Mouse (Mus musculus): ENCODE results near the gene Pygl.
A peak's percentile ranks its signal among the peaks of the same experiment; 100 is the strongest.
"Not testable (repeated sequence)": the region's sequence is repeated elsewhere in the genome, so short reads cannot be mapped to it uniquely, and the experiment has no call there.

Gene Pygl

DNA sequence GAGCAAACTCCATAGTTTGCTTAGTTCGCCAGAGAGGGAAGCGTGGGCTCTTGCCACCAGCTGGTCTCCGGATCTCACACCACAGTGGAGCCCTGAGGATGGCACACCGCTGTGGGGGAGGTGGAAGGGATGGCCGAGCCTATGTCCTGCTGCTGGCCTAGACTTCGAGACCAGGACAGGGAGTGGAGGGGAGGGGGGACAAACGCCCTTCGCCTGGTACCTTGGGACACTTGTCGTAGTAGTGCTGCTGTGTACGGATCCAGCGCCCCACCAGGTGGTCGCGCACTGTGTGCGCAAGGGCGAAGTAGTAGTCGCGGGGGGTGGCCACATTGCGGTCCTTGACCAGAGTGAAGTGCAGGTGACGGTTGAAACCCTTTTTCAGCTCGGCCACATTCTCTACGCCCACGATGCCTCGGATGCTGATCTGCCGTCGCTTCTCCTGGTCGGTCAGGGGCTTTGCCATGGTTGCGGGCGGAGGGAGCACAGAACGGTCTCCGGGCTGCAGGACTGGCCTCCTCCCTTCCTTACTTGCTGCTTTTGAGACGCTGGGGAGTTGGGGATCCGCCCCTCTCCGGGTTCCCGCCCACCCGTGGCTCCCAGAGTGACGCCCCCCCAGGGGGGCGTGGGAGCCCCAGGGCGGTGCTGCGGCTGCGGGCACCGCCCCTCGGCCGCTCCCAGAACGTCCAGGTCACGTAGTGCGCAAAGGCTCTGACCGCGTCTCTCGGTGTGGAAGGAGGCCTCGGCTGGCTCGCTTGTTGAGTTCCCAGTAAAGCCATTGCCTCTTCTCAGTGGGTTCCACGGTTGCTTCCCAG lies 4.0 kb downstream of the Pygl start:
- peak; percentile 46 to 47 for DNase-seq (ENCODE audit: low spot score in 2 of 2)

DNA sequence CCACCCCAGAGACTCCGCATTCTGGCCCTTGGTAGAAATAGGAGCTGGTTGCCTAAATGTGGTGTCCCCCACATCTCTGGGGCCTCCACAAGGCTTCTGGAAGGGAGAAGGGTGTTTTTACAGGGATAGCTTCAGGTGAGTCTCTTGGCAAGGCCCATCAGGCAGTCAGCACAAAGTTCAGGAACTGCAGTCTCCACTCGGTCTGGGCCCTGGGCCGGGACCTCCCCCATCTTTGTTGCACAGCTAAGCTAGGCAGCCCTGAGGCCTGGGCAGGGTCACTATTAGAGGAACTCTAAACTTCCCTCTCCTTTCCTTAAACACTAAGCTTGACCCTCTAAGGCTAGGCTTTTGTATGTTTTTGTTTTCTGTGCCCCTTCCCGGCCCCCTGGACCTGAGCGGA lies 4.6 kb downstream of the Pygl start:
- no peak for DNase-seq (ENCODE audit: low spot score in 2 of 2)

DNA sequence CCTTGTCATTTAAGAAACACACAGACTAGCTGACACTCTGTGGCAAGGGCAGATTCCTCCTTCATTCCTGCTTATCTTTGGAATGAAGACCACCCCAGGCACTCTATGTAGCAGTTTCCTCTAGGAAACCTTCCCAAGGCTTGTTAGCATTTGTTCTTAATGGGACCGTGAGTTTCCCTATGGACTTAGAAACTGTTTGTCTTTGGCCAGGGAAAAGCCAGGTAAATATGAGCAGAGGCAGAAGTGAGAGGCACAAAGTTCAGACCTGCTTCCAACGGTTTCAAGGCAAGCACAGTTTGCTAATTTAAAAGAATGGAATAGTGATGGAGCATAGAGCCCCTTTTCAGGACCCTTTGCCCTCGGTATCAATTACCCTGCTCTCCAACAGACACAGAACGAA lies 8.0 kb downstream of the Pygl start:
- DNase-seq (ENCODE audit: low spot score in 2 of 2) = no peak

DNA sequence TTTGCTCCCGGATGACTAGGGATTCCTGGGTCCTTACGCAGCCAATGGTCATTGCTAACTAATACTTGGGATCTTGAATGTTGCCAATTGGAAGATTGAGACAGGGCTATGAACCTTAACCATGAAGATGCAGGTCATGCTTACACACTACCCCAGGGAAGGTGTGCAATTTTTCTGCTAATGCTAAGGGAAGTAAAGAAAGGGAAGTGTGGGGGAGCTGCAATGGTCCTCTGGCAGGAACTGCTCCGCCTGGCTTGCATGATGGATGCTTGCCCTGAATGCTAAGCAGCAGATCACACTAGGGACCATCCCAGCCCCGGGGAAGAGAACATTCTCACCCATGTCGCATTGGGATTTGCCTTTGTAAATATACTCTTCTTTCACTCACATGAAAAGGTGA lies 9.9 kb downstream of the Pygl start:
- DNase-seq (ENCODE audit: low spot score in 2 of 2) = no peak

DNA sequence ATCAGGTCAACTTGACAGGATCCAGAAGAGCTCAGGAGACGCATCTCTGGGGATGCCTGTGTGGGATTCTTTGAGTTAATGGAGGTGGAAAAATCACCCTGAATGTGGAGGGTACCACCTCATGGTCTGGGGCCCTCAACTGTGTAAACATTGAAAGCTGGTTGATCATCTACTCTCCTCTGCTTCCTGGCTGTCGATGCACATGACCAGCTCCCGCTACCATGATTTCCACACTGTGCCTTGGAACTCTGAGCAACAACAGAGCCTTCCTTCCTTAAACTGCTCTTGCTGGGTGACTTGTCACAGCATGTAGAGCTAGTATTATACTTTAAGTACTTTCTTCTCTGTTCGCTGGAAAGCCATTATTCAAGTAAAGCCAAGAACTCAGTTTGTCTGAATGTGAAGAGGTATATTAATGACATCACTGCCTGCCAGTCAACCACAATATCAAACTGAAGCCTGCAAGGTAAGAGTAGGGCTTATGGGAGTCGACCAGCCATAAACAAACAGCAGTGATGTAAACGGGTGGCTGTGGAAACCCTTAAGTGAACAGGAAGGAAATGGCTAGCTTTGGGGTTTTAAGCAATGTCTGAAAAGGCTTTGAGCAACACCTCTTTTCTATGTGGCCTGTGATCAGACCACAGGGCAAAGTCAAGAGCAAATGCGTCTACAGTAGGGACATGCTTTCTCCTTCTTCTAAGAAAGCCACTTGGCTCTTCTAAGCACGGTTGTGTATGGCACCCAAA lies 12.3 kb downstream of the Pygl start:
- DNase-seq (ENCODE audit: low spot score in 2 of 2) = no peak

DNA sequence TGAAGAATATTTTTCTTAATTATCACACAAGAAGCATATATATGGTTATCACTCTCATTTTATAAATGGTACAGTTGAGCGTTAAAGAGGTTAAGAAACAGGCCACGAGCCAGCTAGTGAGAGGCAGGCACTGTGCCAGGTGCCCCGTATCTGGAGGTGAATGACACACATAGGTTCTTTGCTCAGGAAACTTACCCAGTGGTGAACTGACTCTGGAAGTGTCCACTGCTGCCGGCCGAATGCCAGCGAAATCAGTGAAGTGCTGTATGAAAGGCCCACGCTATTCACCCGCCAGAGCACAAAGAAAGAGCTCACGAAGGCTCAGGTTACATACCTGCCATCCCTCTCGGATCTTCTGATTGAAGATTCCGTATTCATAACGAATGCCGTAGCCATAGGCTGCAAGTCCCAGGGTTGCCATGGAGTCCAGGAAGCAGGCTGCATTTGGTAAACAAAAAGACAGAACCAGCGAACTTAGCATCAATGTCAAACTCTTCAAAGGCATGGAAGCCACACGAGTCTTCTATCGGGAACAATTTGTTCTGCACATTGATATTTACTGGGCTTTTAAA lies 15.0 kb downstream of the Pygl start:
- DNase-seq (ENCODE audit: low spot score in 2 of 2) = no peak

DNA sequence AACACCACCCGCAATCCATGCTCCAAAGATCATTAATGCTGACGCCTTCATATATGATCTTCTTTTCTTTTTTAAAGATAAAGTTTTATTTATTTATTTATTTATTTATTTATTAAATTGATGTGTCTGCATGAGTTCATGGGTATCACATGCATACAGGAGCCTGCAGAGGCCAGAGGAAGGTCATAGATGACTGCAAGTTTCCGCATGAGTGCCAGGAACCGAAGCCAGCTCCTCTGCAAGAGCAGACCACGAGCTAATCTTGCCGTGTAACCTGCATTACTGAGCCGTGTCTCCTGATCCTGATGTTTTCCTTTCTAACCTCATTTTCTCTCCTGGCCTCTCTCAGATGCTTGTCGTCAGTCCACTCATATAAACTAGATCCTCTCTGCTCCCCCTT lies 17.0 kb downstream of the Pygl start:
- DNase-seq (ENCODE audit: low spot score in 2 of 2) = no peak

DNA sequence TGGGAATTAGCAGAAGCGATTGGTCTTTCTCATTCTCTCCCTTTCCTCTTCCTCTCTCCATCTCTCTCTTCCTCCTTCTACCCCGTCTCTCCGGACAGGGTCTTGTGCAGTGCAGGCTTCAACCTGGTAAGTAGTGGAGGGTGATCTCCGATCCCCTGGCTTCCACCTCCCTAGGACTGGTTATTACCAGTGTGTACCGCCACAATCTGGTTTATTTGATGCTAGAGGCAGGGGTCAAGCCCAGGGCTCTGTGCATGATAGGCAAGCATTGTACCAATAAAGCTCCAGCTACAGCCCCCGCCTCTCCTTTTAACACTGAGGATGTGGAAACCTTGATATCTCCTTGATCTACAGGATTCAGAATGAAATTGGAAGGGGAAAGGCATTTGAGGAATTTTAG lies 17.7 kb downstream of the Pygl start:
- DNase-seq (ENCODE audit: low spot score in 2 of 2) = no peak

DNA sequence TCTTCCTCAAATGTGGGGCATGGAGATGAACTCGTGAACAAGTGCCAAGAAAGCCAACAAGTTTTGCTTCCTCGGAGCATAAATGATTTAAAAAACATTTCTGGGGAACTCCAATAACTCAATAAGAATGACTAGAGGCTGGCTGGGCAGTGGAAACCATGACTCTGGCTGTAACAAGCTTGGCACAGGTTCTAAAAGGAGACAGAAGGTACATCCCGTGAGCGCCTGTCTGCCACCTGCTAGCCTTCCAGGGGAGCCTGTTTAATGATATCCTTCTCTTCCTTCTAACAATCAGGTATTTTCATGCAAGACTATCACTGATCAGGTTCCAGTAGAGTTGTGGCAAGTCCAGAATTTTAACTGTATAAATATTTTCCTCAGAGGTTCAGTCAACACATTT lies 18.8 kb downstream of the Pygl start:
- no peak for DNase-seq (ENCODE audit: low spot score in 2 of 2)

DNA sequence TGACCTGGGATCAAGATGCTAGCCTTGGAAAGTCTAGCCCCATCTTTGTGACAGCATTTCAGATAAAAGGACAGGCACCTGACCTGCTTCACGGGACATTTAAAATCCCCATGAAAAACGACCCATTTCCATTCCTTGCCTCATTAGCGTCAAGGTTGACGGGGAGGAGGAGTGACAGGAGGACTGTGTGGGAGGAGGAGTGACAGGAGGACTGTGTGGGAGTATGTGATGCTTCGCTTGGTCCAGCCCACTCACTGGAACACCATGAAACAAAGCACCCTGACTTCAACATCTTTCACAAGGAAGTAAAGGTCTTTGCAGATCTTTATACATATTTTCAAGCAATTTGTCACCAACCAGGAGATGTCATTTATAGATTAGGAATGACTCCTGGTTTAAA lies 23.1 kb downstream of the Pygl start:
- DNase-seq (ENCODE audit: low spot score in 2 of 2) = no peak

DNA sequence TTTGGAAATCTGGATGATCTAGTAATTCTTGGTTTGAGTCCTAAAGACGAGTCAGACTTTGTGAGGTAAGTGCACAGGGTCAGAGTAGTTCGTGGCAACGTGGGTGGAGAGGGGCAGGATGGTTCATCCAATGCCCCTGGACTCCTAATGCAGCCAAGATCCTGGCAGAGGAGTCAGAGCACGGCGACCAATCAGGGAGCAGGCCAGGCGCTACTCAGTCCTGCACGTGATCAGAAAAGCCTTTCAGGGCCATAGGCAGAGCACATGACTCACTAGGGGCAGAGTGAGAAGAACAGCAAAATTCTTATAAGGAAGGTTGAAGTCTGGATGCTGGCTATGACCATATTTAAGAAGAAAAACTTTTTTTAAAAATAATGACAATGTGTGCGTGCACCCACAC lies 26.9 kb downstream of the Pygl start:
- no peak for DNase-seq (ENCODE audit: low spot score in 2 of 2)

DNA sequence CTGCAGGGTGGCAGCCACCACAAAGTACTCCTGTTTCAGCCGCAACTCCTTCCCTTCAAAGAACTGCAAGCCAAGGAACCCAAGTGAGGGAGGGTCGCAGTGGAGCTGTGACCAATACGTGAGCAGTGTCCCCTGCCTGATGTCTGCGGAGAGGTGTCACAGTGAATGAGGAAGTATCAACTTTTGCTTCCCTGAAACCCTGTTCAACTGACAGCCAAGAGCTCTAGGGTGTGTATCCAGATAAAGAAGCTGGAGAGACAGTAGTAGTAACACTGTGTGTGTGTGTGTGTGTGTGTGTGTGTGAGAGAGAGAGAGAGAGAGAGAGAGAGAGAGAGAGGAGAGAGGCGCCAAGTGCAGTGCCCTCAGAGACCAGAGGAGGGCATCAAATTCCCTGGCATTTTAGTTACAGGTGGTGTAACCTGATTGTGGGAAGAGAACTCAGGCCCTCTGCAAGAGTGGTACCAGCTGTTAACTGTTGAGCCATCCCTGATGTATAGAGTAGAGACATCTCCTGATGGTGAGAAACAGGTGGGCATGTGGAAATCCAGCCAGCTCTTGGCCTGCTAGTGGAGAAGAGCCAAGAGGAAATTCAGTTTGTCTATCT lies 29.3 kb downstream of the Pygl start:
- DNase-seq (ENCODE audit: low spot score in 2 of 2) = no peak

DNA sequence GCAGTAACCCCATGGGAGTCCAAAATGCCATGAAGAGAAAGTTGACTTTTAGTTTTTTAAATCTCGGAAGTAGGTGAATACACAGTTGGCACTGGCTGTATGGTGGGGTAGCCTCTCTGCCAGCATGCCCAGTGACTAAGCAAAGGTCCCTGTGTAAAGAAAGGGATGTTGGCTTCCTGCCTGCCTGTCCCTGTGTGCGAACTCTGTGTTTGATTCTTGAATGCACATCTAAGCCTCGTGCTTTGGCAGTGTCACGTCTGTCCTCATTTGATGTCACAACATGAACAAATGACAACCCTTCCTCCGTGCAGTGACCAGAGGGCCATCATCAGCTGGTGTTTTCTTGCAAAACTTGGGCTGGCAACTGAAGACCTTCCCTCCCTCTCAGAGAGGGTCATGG lies 34.9 kb downstream of the Pygl start:
- no peak for DNase-seq (ENCODE audit: low spot score in 2 of 2)

DNA sequence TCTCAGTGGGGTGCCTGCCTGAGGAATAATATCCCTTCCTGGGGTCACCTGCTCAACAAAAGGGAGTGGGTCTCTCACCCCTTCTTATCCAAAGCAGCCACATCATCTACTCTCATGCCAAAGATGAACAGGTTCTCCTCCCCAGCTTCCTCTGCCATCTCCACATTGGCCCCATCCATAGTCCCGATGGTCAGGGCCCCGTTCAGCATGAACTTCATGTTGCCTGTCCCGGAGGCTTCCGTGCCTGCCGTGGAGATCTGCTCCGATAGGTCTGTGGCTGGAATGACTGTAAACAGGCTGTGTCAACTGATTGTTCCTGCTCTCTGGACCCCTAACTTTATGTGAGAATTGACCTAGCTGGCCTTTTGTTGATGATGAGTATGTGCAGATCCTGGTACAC lies 35.9 kb downstream of the Pygl start:
- DNase-seq (ENCODE audit: low spot score in 2 of 2) = no peak

DNA sequence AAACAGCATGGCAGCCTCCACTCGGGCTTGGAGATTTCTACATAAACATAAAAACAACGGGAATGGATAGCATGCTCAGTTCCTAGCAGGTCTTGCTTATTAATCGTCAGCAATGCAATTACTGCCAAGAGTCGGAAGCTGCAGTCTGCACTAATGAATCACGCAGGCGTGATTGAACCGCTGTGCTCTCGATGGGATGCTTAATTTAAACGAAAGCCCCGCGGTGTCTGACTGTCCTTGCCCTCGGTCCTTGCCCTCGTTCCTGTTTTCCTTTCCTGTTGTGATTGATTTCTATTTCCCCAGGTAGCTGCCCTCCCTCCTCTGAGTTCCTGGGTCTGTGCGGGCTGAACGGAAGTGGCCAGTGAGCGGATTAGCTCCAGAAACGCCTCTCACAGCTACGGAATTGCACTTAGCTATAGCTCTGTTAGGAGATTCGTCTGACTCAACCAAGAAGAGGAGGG lies 39.0 kb downstream of the Pygl start:
- peak in 1 of 2 experiments; percentile 37 for DNase-seq (ENCODE audit: low spot score in 2 of 2)

DNA sequence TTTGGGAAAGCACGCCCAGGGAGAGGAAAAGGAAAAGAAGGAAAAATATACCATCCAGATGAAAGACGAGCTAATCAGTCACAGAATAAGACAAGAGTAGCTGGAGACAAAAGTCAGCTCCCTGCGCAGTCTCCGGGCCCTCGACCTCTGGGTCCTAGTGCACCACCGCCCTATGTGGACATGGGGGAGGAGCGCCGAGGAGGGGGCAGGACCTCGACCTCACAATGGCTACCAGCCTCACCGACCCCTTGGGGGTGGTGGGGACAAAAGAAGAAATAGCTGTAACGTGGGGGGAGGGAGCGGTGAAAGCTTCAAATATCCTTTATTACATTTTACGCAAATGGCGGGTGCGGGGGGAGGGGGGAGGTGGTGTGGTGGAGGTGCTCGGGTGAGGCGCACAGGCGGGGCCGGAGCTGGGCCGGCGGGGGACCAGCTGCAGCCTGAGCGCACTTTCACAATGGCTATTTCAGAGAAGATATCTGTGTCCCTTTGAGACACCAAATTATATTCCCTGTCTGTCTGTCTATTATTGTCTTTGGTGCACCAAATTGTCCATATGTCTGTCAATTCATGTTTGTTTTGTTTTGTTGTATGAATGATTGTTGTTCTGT lies 47.0 kb downstream of the Pygl start:
- no peak for DNase-seq (ENCODE audit: low spot score in 2 of 2)

DNA sequence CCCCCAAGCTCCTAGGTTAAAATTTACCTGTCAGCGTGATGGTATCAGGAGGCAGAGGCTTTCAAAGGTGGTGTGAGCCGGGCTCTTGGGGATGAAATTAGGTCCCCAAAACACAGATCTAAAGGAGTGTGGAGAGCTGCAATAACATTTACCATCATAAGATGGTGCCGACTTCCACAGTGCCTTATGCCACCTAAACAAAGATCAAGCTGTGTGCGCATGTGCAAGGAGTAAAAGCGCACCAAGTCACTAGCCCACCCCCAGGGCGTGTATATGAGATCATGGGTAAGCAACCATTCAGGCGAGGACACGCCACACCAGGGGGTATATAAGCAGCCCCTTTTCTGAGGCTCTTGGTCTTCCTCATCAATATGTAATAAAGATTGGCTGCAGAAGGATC lies 47.8 kb downstream of the Pygl start:
- DNase-seq (ENCODE audit: low spot score in 2 of 2) = not testable (repeated sequence)

DNA sequence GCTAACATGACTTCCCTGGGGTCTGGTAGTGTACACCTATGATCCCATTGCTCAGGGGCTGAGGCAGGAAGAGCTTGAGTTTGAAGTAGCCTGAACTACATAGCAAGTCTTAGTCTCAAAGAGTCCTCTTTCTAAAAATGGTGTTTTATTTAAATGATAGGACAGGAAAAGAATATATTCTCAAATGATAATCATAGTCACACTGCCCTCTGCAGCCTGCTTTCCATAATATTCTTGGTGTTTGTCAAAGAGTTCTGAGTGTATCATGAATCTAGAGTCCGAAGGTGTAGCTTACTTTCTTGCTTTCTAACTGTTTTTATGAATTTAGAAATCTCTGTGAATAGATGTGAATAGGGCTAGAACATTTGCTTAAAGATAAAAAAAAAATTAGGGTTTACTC lies 61.3 kb downstream of the Pygl start:
- no peak for DNase-seq (ENCODE audit: low spot score in 2 of 2)

DNA sequence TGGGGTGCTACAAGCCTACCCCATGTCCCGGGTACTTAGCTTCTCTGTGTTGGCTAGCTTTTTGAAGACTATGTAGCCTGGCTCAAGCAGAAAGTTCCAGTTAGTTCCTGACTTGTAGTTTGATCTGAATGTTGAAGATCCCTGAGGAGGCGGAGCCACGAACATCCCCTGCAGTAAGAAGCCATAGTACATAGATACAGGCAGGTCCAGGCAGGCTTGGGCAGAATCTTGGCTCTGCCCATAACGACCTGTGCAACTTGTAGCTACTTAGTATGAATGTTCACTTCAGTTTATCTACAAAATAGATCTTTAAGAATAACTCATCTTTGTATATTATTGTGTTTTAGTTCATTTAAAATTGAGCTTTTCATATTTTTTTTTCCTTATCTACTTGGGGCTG lies 63.3 kb downstream of the Pygl start:
- no peak for DNase-seq (ENCODE audit: low spot score in 2 of 2)

DNA sequence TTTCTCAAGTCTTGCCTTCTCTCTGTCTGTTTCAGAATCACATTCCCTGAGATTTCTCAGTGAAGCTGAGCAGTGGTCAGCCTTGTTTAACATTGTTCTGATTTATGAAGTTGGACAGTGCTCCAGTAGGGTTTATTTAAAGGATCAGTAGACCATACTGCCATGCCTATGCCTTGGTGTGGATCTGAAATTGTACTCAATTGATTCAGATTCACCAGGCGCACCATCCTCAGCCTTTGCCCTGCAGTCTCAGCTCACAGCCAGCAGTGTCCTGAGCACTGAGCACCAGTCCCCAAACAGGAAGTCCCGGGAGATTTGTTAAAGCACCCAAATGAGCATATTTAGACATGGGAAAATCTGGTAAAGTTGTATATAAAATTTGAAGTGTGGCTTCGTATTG lies 66.5 kb downstream of the Pygl start:
- DNase-seq (ENCODE audit: low spot score in 2 of 2) = no peak

DNA sequence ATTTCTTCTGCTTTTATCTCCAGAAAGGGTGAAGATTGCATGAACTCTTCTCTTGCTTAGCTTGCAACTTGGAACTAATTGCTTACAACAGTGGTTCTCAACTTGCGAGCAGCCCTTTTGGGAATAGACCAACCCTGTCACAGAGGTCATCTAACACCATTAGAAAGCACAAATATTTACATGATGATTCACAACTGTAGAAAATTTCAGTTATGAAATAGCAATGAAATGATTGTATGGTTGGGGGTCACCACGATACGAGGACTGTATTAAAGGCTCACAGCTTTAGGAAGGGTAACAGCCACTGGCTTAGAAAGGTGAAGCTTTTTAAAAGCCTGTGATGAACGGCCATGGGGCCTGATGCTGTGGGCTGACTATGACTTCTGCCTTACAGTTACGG lies 70.2 kb downstream of the Pygl start:
- no peak for DNase-seq (ENCODE audit: low spot score in 2 of 2)
